ENCODE assay signal across 26 mouse cellular contexts in the genomic region with DNA sequence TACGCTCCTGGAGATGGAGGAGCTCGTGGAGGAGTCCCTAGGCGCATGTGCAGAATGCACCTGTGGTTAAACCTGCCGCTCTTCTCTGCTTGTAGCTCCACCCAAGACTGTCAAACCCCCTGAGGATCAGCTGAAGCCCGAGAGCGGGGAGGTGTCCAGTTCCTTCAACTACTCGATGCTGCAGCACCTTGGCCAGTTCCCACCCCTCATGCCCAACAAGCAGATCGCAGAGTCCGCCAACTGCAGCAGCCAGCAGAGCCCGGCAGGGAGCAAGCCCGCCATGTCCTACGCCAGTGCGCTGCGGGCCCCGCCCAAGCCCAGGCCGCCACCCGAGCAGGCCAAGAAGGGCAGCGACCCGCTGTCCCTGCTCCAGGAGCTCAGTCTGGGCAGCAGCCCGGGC. TPM values are rescaled to one million over a fixed set of nuclear protein-coding genes. Genes with fewer than 3 reads are reported as not detected.
DNase-seq lines count a peak whose midpoint lies in the region; ATAC-seq and TF ChIP-seq lines count a peak whose summit lies in the region.
"Had no signal": no experiment of that assay in that cellular context is flagged by ENCODE, and none has a peak within 500 bp of the region (broad histone marks: within the 10 kb centered on the region; RNA-seq: fewer than 3 reads in every experiment).

No protein-coding gene starts in this region.

- no peak overlapping the region for H3K4me3 ChIP-seq in intestine, embryonic 15.5 days (replicated peaks)
- H3K4me3 ChIP-seq in intestine, postnatal 0 days (ENCODE audit: low read depth, low read length) = no peak overlapping the region
- peak overlapping the region; percentile 62 for H3K4me3 ChIP-seq in testis, adult 2 months (ENCODE audit: control insufficient read depth, low read depth, low read length)
- no peak overlapping the region for H3K4me3 ChIP-seq in forebrain, postnatal 0 days (ENCODE audit: low read depth, low read length)
- no peak overlapping the region for H3K4me3 ChIP-seq in neural tube, embryonic 15.5 days (replicated peaks)
- no peak overlapping the region for H3K4me3 ChIP-seq in left cerebral cortex, adult 2 months
- H3K4me3 ChIP-seq: embryonic facial prominence, embryonic 15.5 days; erythroblast, embryonic 14.5 days; forebrain, embryonic 10.5 days; heart, embryonic 13.5 days; hindbrain, embryonic 15.5 days had no signal

- 0 out of 2 replicates have a peak, but pooled peaks have one; percentile 20 for ATAC-seq in intestine, embryonic 15.5 days
- no peak for ATAC-seq in intestine, postnatal 0 days
- ATAC-seq in forebrain, postnatal 0 days = no peak
- ATAC-seq in neural tube, embryonic 15.5 days (ENCODE audit: low FRiP score) = no peak
- ATAC-seq: forebrain, embryonic 14.5 days had no signal

- WGBS in intestine, embryonic 15.5 days = 87% methylated on average over 20 of the region's 20 CpGs
- WGBS in intestine, postnatal 0 days = 91% methylated on average over 20 of the region's 20 CpGs
- WGBS in forebrain, postnatal 0 days = 88% methylated on average over 20 of the region's 20 CpGs
- WGBS in neural tube, embryonic 15.5 days = 89% methylated on average over 20 of the region's 20 CpGs

- H3K4me1 ChIP-seq in intestine, embryonic 15.5 days (replicated peaks) = no peaks in the 10 kb centered on the region
- H3K4me1 ChIP-seq in intestine, postnatal 0 days (replicated peaks; ENCODE audit: control insufficient read depth, insufficient read depth, low read length) = no peaks in the 10 kb centered on the region
- H3K4me1 ChIP-seq in testis, adult 2 months (ENCODE audit: control insufficient read depth, insufficient read depth, low read length) = peaks cover 4% of the 10 kb centered on the region; the same call in 1 of the 2 replicates
- H3K4me1 ChIP-seq in forebrain, postnatal 0 days (ENCODE audit: insufficient read depth) = no peaks in the 10 kb centered on the region; the same call in 1 of the 2 replicates
- H3K4me1 ChIP-seq in neural tube, embryonic 15.5 days = peaks cover 20% of the 10 kb centered on the region
- H3K4me1 ChIP-seq: heart, embryonic 13.5 days had no signal

- peaks cover 10% of the 10 kb centered on the region for H3K36me3 ChIP-seq in intestine, embryonic 15.5 days
- H3K36me3 ChIP-seq in intestine, postnatal 0 days (ENCODE audit: control insufficient read depth, insufficient read depth) = peaks cover 40% of the 10 kb centered on the region
- H3K36me3 ChIP-seq in testis, adult 2 months (ENCODE audit: control insufficient read depth, insufficient read depth, low read length) = peaks cover 4% of the 10 kb centered on the region
- peaks cover 13% of the 10 kb centered on the region for H3K36me3 ChIP-seq in forebrain, postnatal 0 days (ENCODE audit: insufficient read depth)
- H3K36me3 ChIP-seq in neural tube, embryonic 15.5 days = peaks cover 27% of the 10 kb centered on the region

- H3K27ac ChIP-seq in intestine, embryonic 15.5 days = no peak overlapping the region
- no peak overlapping the region for H3K27ac ChIP-seq in intestine, postnatal 0 days (ENCODE audit: low read depth, low read length)
- no peak overlapping the region for H3K27ac ChIP-seq in testis, adult 2 months (ENCODE audit: control insufficient read depth, insufficient read depth, low read depth, low read length)
- no peak overlapping the region for H3K27ac ChIP-seq in forebrain, postnatal 0 days (ENCODE audit: low read depth, low read length)
- no peak overlapping the region for H3K27ac ChIP-seq in neural tube, embryonic 15.5 days (replicated peaks)
- H3K27ac ChIP-seq in left cerebral cortex, adult 2 months = no peak overlapping the region
- H3K27ac ChIP-seq: embryonic facial prominence, embryonic 15.5 days; forebrain, embryonic 10.5 days; heart, embryonic 13.5 days; hindbrain, embryonic 15.5 days had no signal

- no peaks in the 10 kb centered on the region for H3K27me3 ChIP-seq in intestine, embryonic 15.5 days (replicated peaks)
- H3K27me3 ChIP-seq in intestine, postnatal 0 days (replicated peaks; ENCODE audit: control insufficient read depth, insufficient read depth, low read length) = no peaks in the 10 kb centered on the region
- H3K27me3 ChIP-seq in testis, adult 2 months (ENCODE audit: control insufficient read depth, insufficient read depth, low read length) = no peaks in the 10 kb centered on the region
- no peaks in the 10 kb centered on the region for H3K27me3 ChIP-seq in forebrain, postnatal 0 days (ENCODE audit: insufficient read depth, low read length)
- H3K27me3 ChIP-seq in neural tube, embryonic 15.5 days (replicated peaks) = no peaks in the 10 kb centered on the region
- H3K27me3 ChIP-seq: embryonic facial prominence, embryonic 15.5 days; heart, embryonic 13.5 days; hindbrain, embryonic 15.5 days had no signal

- DNase-seq in testis, postnatal 10 days (ENCODE audit: low spot score) = no peak
- peak; percentile 76 for DNase-seq in WW6 (ENCODE audit: low read depth, low spot score)
- DNase-seq in forebrain, postnatal 0 days = no peak
- no peak for DNase-seq in left cerebral cortex, adult 2 months (ENCODE audit: extremely low spot score in 1 of 2, low spot score in 2 of 2)
- DNase-seq: adrenal gland, adult 8-10 months; adrenal gland, postnatal 36 days; cerebellum, adult 2 months; cerebellum, postnatal 10 days; embryo, embryonic 11 days; gastrocnemius, postnatal 36 days; heart, adult 11 months; heart, postnatal 36 days had no signal

- no peak overlapping the region for H3K4me2 ChIP-seq in intestine, embryonic 15.5 days (replicated peaks)
- no peak overlapping the region for H3K4me2 ChIP-seq in intestine, postnatal 0 days (replicated peaks; ENCODE audit: low read depth)
- H3K4me2 ChIP-seq in forebrain, postnatal 0 days (ENCODE audit: low read depth) = no peak overlapping the region
- no peak overlapping the region for H3K4me2 ChIP-seq in neural tube, embryonic 15.5 days
- H3K4me2 ChIP-seq: embryonic facial prominence, embryonic 15.5 days; heart, embryonic 13.5 days; hindbrain, embryonic 15.5 days had no signal

- intact Hi-C loops in left cerebral cortex, adult 2 months (cut with DNase I) = no loop called here

- TF ChIP-seq POLR2A in testis, adult 2 months (IDR thresholded peaks at IDR 0.05; ENCODE audit: control insufficient read depth, low read depth, low read length) = no peak

- H3K9me3 ChIP-seq in intestine, embryonic 15.5 days = no peaks in the 10 kb centered on the region
- no peaks in the 10 kb centered on the region for H3K9me3 ChIP-seq in intestine, postnatal 0 days (ENCODE audit: control insufficient read depth)
- H3K9me3 ChIP-seq in forebrain, postnatal 0 days (ENCODE audit: low read length) = no peaks in the 10 kb centered on the region
- no peaks in the 10 kb centered on the region for H3K9me3 ChIP-seq in neural tube, embryonic 15.5 days (replicated peaks)
- H3K9me3 ChIP-seq: embryonic facial prominence, embryonic 15.5 days; forebrain, embryonic 10.5 days; heart, embryonic 13.5 days; hindbrain, embryonic 15.5 days had no signal

- no peak overlapping the region for H3K9ac ChIP-seq in intestine, embryonic 15.5 days
- no peak overlapping the region for H3K9ac ChIP-seq in intestine, postnatal 0 days (ENCODE audit: low read depth, low read length)
- H3K9ac ChIP-seq in forebrain, postnatal 0 days = no peak overlapping the region
- no peak overlapping the region for H3K9ac ChIP-seq in neural tube, embryonic 15.5 days (replicated peaks)
- H3K9ac ChIP-seq: embryonic facial prominence, embryonic 15.5 days; heart, embryonic 13.5 days; hindbrain, embryonic 15.5 days had no signal

- TF ChIP-seq CTCF in intestine, postnatal 0 days (IDR thresholded peaks at IDR 0.05; ENCODE audit: low read depth) = no peak
- TF ChIP-seq CTCF in testis, adult 2 months (IDR thresholded peaks at IDR 0.05; ENCODE audit: control insufficient read depth, insufficient read depth, insufficient replicate concordance, low read depth, low read length) = no peak
- no peak for TF ChIP-seq CTCF in forebrain, postnatal 0 days (IDR thresholded peaks at IDR 0.05; ENCODE audit: low read depth)
- no peak for TF ChIP-seq CTCF in left cerebral cortex, adult 2 months (IDR thresholded peaks at IDR 0.05)

RNA-seq across cellular contexts. Expression of a gene that starts 30.0 kb away (rescaled TPM):
- polyA plus RNA-seq in intestine, embryonic 15.5 days (2015; fragmentation: Nextera tagmentation; extraction: Ambion mirVana) = 0.19 TPM in 1 of 2 replicates, not detected in the other
- 0.12 and 0.20 TPM in 2 replicates for polyA plus RNA-seq in intestine, postnatal 0 days (2015; fragmentation: Nextera tagmentation; extraction: Ambion mirVana)
- 0.23 and 0.32 TPM in 2 replicates for polyA plus RNA-seq in testis, adult 2 months (2012; rRNA removed)
- total RNA-seq in forebrain, postnatal 0 days (2014; rRNA removed) = 1.4 and 2.1 TPM in 2 replicates
- polyA plus RNA-seq in forebrain, postnatal 0 days (2015; fragmentation: Nextera tagmentation; extraction: Ambion mirVana) = 1.1 and 1.3 TPM in 2 replicates
- polyA plus RNA-seq in neural tube, embryonic 15.5 days (2015; fragmentation: Nextera tagmentation; extraction: Ambion mirVana) = 1.0 and 1.9 TPM in 2 replicates
- total RNA-seq in left cerebral cortex, adult 2 months (2021) = not detected
- total RNA-seq: common myeloid progenitor, adult 5-6 weeks; heart, postnatal 36 days; MEL had no signal
- polyA plus RNA-seq: embryonic facial prominence, embryonic 11.5 days; erythroblast, embryonic 14.5 days; forebrain, embryonic 10.5 days; heart, postnatal 0 days had no signal
